Mouse (Mus musculus): ENCODE results near the gene Mus81.

- TF ChIP-seq EP300 (IDR thresholded peaks at IDR 0.05; ENCODE audit: low read depth) (no peak), CTCF (IDR thresholded peaks at IDR 0.05; ENCODE audit: low read depth) (no peak)
Measured at GRCm38 (mm10) chr19:5459896-5460295, 28.3 kb downstream of the Mus81 start.

Measured in liver, embryonic 14.5 days (tissue).